Mouse (Mus musculus) CH12.LX (cell line): ENCODE results near the gene Adamts18. TPM values are rescaled to one million over a fixed set of nuclear protein-coding genes. Genes with fewer than 3 reads are reported as not detected.

ENCODE experiments used
- DNase-seq: peaks from one replicate; pipeline ENCODE4 v3.0.0-alpha.2; 2013; ENCODE audit errors: extremely low read depth
- H3K27ac ChIP-seq: 2 replicates; pipeline ENCODE4 v1.5.1; 2012; ENCODE audit warnings: low read depth, mild to moderate bottlenecking, control low read depth, moderate library complexity; ENCODE audit not compliant: insufficient read depth
- H3K27me3 ChIP-seq: replicated peaks from 2 replicates; pipeline ENCODE3; 2012; ENCODE audit warnings: inconsistent platforms
- H3K36me3 ChIP-seq, 2 experiments: replicated peaks in 1 of 2; 2 replicates each; pipeline versions ENCODE3 to v1.6.1; 2012; ENCODE audit warnings: inconsistent platforms in 1 of 2, low read length in 1 of 2, mild to moderate bottlenecking in 1 of 2, mixed read lengths in 1 of 2, moderate library complexity in 1 of 2; ENCODE audit not compliant: control insufficient read depth in 1 of 2, insufficient read depth in 1 of 2
- H3K4me1 ChIP-seq, 2 experiments: 2 replicates each; pipeline ENCODE4 v1.6.1; 2012; ENCODE audit warnings: inconsistent platforms in 1 of 2, moderate library complexity in 1 of 2; ENCODE audit not compliant: insufficient read depth in 2 of 2, control insufficient read depth in 1 of 2
- H3K4me2 ChIP-seq: 2 replicates; pipeline ENCODE4 v1.6.1; 2012; ENCODE audit warnings: low read depth, mild to moderate bottlenecking, control low read depth; ENCODE audit not compliant: poor library complexity, insufficient read depth, severe bottlenecking
- H3K4me3 ChIP-seq, 3 experiments: fragments of 150-350 bp in 1 of 3; sonication (generic) in 1 of 3; replicated peaks in 1 of 3; 2 replicates each; pipeline versions ENCODE3 to v1.5.1; 2011 to 2012; ENCODE audit warnings: low read depth in 2 of 3, low read length in 2 of 3, mild to moderate bottlenecking in 2 of 3, moderate library complexity in 2 of 3, control low read depth in 1 of 3, improper control_type of control experiment in 1 of 3, inconsistent platforms in 1 of 3, mixed read lengths in 1 of 3; ENCODE audit not compliant: poor library complexity in 1 of 3
- H3K79me2 ChIP-seq: replicated peaks from 2 replicates; pipeline ENCODE4 v1.6.1; 2012; ENCODE audit warnings: mild to moderate bottlenecking, moderate library complexity; ENCODE audit not compliant: control insufficient read depth, poor library complexity, insufficient read depth, severe bottlenecking; ENCODE audit errors: extremely low read depth
- H3K9ac ChIP-seq: 2 replicates; pipeline ENCODE4 v1.6.1; 2012; ENCODE audit warnings: low read depth, mild to moderate bottlenecking, control low read depth, moderate library complexity; ENCODE audit not compliant: insufficient read depth
- H3K9me3 ChIP-seq: replicated peaks from 2 replicates; pipeline ENCODE3; 2012; ENCODE audit warnings: low read length, inconsistent platforms, mixed read lengths
- JUN ChIP-seq: IDR thresholded peaks from 2 replicates; pipeline ENCODE4 v1.6.1; 2011; ENCODE audit warnings: low read depth, mild to moderate bottlenecking, low read length, improper control_type of control experiment, moderate library complexity; ENCODE audit not compliant: insufficient read depth
- MYC ChIP-seq: IDR thresholded peaks from 2 replicates; pipeline ENCODE4 v1.6.1; 2011; ENCODE audit warnings: low read depth, mild to moderate bottlenecking, improper control_type of control experiment, low read length
- NRF1 ChIP-seq: IDR thresholded peaks from 2 replicates; pipeline ENCODE4 v1.6.1; 2014; ENCODE audit warnings: low read depth, mild to moderate bottlenecking, inconsistent platforms, low read length, improper control_type of control experiment, moderate library complexity
- PAX5 ChIP-seq: IDR thresholded peaks from 2 replicates; pipeline ENCODE4 v1.6.1; 2012; ENCODE audit warnings: low read length, inconsistent platforms, mixed read lengths
- SMC3 ChIP-seq: IDR thresholded peaks from 2 replicates; pipeline ENCODE4 v1.6.1; 2011; ENCODE audit warnings: low read depth, low read length, improper control_type of control experiment
- UBTF ChIP-seq: IDR thresholded peaks from 2 replicates; pipeline ENCODE4 v1.6.1; 2012; ENCODE audit warnings: low read depth, mild to moderate bottlenecking, inconsistent platforms, low read length, improper control_type of control experiment, moderate library complexity
- USF2 ChIP-seq: conservative IDR thresholded peaks from 2 replicates; pipeline ENCODE4 v1.6.1; 2011; ENCODE audit warnings: low read depth, low read length, improper control_type of control experiment
- ZKSCAN1 ChIP-seq: IDR thresholded peaks from 2 replicates; pipeline ENCODE4 v1.6.1; 2012; ENCODE audit warnings: low read depth, inconsistent platforms, low read length, improper control_type of control experiment, borderline replicate concordance
- dilution Hi-C: fragments of 300-500 bp; cut with MboI; formaldehyde crosslinking; loops from 2 replicates; pipeline ENCODE4 v1.14.3; 2020; ENCODE audit warnings: low sequenced_read_pairs; ENCODE audit not compliant: extremely low pct_unique_long_range_greater_than_20kb, extremely low pct_ligation_motif_present
- in situ Hi-C: fragments of 300-500 bp; cut with MboI; formaldehyde crosslinking; loops from 3 replicates; pipeline ENCODE4 v1.14.3; 2019; ENCODE audit warnings: low sequenced_read_pairs, low pct_ligation_motif_present, low pct_unique_long_range_greater_than_20kb, mixed read lengths
- polyA plus RNA-seq: library from polyadenylated mRNA; unstranded; fragments of >175 nt; gene quantifications from 2 replicates; pipeline ENCODE4 v1.2.1, GENCODE M21; 2012; ENCODE audit warnings: low read depth; ENCODE audit not compliant: insufficient read length
- total RNA-seq, 2 experiments: library from RNA; depleted of rRNA; stranded (reverse); fragments of 300-350 nt in 1 of 2; fragments of >200 nt in 1 of 2; gene quantifications; 2 replicates each; pipeline ENCODE4 v1.2.3; 2012 to 2014

Adamts18 gene
- total and polyA plus RNA-seq, 3 experiments: not detected

DNA sequence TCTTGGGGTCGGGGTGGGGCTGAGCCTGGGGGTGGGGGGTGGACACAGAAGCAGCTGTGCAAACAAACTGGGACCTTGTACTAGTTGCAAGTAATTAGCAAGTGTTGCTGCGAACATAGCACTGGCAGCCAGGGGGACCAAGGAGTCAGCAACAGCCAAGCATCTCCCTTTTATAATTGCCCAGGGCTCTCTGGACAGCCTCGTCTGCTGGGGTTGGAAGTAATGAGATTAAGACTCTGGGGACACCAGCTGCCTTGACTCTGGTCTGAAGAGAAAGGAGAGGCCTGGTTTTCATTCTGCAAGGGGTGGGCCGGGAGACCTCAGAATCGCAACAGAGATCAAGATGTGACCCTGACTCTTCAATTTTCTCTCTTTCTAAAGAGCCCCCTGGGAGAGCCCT lies 49.0 kb downstream of the Adamts18 start:
- no peak overlapping the region for H3K4me3 ChIP-seq
- no peaks in the 10 kb centered on the region for H3K4me1 ChIP-seq
- H3K4me2 ChIP-seq: no peak overlapping the region
- TF ChIP-seq PAX5 (no peak), JUN (no peak)
- H3K27ac ChIP-seq: no peak overlapping the region
- H3K9me3 ChIP-seq: peaks cover 64% of the 10 kb centered on the region
- DNase-seq: no peak
- no peak overlapping the region for H3K9ac ChIP-seq
- H3K79me2 ChIP-seq: no peaks in the 10 kb centered on the region
- no peaks in the 10 kb centered on the region for H3K36me3 ChIP-seq
- no peaks in the 10 kb centered on the region for H3K27me3 ChIP-seq
- in situ Hi-C loops (no loop called here), dilution Hi-C loops (no loop called here)

DNA sequence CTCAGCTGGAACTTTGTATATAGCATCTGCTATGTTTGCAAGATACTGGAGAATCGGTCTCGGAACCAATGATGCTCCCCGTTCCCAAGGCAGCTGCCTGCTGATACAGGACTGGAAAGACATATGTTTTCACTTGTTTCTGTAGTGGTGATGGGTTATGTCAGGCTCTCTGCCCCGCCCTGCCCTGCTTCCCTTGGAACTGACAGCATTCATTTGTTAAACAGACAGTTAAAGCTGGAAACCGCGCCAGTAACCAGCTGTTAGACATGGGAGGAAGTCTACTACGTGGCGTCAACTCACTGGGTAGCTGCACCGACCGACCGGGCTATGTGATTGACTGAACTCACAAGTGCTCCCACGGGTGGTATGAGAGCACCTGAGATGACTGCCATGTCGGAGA lies 56.7 kb downstream of the Adamts18 start:
- TF ChIP-seq ZKSCAN1 (no peak), MYC (no peak), UBTF (no peak), SMC3 (no peak)
- H3K4me3 ChIP-seq: no peak overlapping the region
- H3K36me3 ChIP-seq: no peaks in the 10 kb centered on the region
- dilution Hi-C loops (no loop called here), in situ Hi-C loops (no loop called here)
- H3K4me2 ChIP-seq: no peak overlapping the region
- no peaks in the 10 kb centered on the region for H3K27me3 ChIP-seq
- no peaks in the 10 kb centered on the region for H3K79me2 ChIP-seq
- H3K9ac ChIP-seq: no peak overlapping the region
- peaks cover 72% of the 10 kb centered on the region for H3K9me3 ChIP-seq
- DNase-seq: no peak
- no peaks in the 10 kb centered on the region for H3K4me1 ChIP-seq
- no peak overlapping the region for H3K27ac ChIP-seq

DNA sequence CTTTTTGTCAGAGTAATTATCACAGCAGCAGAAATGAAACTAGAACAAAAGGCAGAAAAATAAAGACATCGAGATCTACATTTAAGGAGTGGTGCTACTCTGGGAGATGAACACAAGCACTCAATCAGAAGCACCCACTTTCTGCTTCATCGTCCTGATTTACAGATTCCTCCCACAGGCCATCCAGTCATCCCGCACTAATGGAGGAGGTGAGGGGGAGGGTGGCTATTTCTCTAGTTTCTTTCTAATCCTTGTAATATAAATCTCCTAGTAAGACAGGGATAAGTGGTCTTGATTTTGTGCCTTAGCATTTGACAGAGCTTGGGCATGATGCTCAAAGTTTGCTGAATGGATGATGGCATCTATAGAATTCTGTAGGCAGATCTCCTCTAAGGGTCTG lies 57.5 kb downstream of the Adamts18 start:
- Histone ChIP-seq H3K27ac (no peak overlapping the region), H3K4me3 (no peak overlapping the region), H3K79me2 (no peaks in the 10 kb centered on the region), H3K4me2 (no peak overlapping the region), H3K4me1 (no peaks in the 10 kb centered on the region), H3K36me3 (no peaks in the 10 kb centered on the region), H3K27me3 (no peaks in the 10 kb centered on the region), H3K9me3 (peaks cover 68% of the 10 kb centered on the region), H3K9ac (no peak overlapping the region)
- DNase-seq: no peak
- in situ Hi-C loops (no loop called here), dilution Hi-C loops (no loop called here)
- TF ChIP-seq USF2 (no peak), NRF1 (no peak)
